Mouse (Mus musculus): ENCODE measurements around the gene Scaf4.
A peak's percentile ranks its signal among the peaks of the same experiment; 100 is the strongest.
"Not testable (repeated sequence)": the region's sequence is repeated elsewhere in the genome, so short reads cannot be mapped to it uniquely, and the experiment has no call there.

The Scaf4 gene

DNA sequence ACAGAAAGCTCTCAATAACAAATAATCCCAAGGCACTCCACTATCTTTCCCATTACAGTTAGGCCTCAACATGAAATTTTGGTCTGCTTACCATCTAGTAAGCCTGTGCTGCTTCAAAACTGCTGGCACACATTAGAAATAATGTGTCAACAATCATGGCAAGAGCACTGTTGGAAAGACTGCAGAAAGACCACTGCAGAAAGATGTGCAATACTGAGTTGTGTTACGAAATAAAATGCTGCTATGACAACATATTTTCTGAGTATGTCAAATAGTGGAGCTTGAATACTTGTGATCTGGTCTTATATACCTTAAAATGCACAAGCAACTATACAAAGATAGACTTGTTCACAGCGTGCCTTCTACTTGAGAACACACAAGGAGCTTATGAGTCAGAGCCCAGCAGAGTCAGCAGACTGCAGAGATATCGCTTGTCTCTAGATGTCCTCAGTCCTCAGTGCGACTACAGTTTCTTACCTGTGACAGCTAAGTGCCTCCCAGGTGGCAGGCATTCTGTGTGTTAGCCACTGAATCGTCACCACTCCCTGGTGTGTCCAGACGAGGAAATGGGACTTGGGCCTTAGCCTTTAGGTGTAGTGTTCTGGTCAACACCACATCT is 45.1 kb downstream of the Scaf4 start:
- no peak for DNase-seq (ENCODE audit: extremely low read depth, low read depth)

GRCm38 (mm10) chr16:90235188-90235587 is 49.1 kb downstream of the Scaf4 start:
- DNase-seq (ENCODE audit: extremely low read depth, low read depth) = no peak

- no peak for DNase-seq (ENCODE audit: extremely low read depth, low read depth)
Observed at GRCm38 (mm10) chr16:90234617-90235016, 49.7 kb downstream of the Scaf4 start.

- no peak for DNase-seq (ENCODE audit: extremely low read depth, low read depth)
Observed at GRCm38 (mm10) chr16:90233702-90234101, 50.6 kb downstream of the Scaf4 start.

DNA sequence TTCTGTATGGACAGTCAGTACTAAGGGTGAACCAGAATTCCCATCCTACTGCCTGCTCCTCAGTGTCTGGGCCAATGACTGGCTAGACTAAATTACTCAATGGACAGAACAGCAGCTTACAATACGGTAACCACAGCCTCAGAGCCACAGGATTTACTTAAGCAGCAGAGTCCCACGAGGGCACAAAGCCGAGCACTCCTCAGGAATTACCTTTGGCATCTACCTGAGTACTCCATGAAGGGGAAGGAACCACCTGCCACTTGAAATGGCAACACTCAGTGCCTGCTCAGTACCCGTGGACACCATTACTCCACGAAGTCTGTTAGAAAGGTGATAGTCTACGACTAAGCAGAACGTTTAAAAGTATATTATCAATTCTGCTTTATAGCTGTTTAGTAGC is 53.0 kb downstream of the Scaf4 start:
- DNase-seq (ENCODE audit: extremely low read depth, low read depth) = no peak

DNA sequence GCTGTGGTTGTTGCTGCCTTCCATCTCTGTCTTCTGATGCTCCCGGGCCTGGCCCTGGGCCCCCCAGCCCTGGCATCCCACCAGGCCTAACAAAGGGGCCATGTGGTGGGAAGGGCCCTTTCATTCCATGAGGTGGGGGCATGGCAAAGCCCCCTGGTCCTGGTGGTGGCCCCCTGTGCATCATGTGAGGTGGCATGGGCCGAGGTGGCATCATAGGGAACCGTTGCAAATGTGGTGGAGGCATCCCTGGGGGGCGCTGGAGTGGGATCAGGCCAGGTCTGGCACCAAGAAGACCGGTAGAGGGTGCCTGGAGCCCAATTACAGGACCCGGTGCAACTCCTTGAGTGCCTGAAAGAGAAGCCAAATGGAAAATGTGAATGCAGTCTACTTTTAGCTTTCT is 54.4 kb downstream of the Scaf4 start:
- no peak for DNase-seq (ENCODE audit: extremely low read depth, low read depth)

GRCm38 (mm10) chr16:90221441-90222070 is 62.7 kb downstream of the Scaf4 start:
- no peak for DNase-seq (ENCODE audit: extremely low read depth, low read depth)

DNA sequence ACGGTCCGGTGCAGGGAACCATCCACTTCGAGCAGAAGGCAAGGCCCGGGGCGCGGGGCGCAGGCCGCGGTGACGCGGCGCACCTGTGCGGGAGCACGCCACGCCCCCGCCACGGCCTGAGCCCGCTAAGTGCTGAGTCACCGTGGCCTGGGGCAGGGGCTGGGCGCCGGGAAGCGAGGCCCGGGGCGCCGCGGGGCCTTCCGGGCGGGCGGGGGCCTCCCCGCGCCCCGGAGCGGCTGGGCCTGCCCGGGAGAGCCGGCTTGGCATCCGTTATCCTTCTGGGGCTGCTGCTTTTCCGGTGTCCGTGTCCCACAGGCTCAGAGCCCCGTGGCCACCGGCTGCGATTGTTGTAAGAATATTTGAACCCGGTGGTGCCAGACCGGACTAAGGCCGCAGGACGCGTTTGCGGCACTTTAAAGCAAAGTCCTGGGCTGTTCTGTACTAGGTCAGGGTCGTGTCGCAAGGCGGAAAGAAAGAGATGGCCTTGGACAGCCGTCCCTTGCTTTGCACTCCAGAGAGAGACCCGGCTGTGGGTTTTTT is 63.3 kb downstream of the Scaf4 start:
- DNase-seq (ENCODE audit: extremely low read depth, low read depth) = no peak

DNA sequence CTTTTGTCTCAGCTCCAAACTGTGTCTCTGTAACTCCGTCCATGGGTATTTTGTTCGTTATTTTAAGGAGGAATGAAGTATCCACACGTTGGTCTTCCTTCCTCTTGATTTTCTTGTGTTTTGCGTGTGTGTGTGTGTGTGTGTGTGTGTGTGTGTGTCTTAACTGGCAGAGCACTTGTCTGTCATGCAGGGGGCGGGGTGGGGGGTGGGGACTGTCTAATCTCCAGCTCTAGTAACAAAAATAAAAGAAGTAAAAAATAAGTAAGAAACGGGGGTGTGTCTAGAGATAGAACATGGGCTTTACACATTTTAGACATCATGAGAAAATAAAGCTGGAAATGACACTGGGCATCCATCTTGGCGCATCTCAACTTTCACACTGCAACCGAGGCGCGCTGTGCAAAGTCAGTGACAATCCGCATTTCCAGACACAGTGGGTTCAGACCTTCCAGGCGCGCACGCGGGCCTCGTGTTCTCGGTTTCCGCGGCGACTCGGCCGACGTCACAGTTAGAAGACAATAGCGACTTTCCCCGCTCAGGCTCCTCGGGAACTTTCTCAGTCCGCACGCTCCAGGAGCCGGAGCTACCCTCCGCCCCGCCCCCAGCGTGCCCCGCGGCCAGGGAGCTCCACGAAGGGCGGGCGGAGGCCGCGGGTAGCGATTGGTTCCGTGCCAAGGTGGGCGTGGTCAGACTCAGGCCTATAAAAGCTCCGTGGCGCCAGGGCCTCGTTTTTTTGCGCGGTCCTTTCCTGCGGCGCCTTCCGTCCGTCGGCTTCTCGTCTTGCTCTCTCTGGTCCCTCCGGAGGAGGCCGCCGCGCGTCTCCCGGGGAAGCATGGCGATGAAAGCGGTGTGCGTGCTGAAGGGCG is 64.0 kb downstream of the Scaf4 start, which contains the start of gene Sod1:
TSS of gene Sod1 (plus strand) at position 729 of the 866 bp plus-strand sequence.
- DNase-seq (ENCODE audit: extremely low read depth, low read depth) = peak; percentile 65

DNA sequence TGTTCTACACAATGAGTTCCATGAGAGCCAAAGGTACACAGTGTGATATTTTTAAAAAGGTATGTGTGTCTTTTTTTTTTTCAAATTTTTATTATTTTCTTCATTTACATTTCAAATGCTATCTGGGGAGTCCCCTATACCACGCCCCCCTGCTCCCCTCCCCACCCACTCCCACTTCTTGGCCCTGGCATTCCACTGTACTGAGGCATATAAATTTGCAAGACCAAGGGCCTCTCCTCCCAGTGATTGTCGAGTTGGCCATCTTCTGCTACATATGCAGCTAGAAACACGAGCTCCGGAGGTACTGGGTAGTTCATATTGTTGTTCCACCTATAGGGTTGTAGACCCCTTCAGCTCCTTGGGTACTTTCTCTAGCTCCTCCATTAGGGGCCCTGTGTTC is 64.9 kb downstream of the Scaf4 start:
- not testable (repeated sequence) for DNase-seq (ENCODE audit: extremely low read depth, low read depth)

- DNase-seq (ENCODE audit: extremely low read depth, low read depth) = no peak
Observed at GRCm38 (mm10) chr16:90217926-90218325, 66.4 kb downstream of the Scaf4 start.

DNA sequence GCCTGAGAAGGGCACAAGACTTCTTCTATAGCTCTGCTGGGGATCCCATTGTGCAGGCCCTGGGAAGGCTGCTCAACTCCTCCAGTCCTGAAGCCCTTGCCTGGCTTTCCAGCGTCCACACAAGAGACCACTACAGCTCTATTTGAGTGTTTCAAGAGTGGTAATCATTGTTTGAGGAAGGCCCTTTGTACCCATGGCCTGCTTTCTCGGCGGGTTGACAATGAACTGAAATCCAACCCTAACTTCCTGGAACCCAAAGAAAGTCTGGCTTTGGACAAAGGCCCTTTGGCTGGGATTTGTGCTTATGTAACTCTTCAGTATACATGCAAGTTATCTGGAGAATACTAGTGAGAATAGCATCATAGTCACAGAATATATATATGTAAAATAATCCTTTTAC is 66.9 kb downstream of the Scaf4 start:
- DNase-seq (ENCODE audit: extremely low read depth, low read depth) = no peak

DNA sequence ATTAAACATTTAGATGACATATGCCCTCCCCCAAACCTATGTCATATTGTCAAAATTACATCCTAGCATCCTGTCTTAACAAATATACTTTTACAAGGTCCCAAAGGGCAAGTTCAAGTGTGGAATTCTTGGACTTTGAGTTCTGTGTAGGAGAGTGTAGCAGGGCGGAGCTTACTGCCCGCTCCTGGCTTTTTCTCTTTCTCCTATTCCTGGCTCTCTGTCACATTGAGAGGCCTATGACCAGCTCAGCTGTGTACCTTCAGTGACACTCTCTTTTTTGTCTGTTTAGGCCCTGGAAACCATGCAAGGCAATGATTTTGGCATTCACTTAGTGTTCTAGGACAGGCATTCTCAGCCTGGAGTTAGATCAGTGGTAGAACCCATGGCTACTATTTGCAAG is 67.9 kb downstream of the Scaf4 start:
- DNase-seq (ENCODE audit: extremely low read depth, low read depth) = no peak

DNA sequence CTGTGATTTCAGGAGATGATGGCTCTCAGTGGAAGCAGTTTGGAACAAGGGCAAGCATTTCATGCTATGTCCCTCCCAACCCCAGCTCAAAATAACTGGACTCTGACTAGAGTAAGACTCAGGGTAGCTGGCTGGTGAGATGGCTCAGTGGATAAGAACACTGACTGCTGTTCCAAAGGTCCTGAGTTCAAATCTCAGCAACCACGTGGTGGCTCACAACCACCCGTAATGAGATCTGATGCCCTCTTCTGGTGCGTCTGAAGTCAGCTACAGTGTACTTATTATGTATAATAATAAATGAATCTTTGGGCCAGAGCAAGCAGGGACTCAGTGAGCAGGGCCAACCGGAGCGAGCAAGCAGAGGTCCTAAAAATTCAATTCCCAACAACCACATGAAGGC is 68.4 kb downstream of the Scaf4 start:
- DNase-seq (ENCODE audit: extremely low read depth, low read depth) = not testable (repeated sequence)

GRCm38 (mm10) chr16:90214731-90215565 is 69.4 kb downstream of the Scaf4 start:
- peak; percentile 89 for DNase-seq (ENCODE audit: extremely low read depth, low read depth)

DNA sequence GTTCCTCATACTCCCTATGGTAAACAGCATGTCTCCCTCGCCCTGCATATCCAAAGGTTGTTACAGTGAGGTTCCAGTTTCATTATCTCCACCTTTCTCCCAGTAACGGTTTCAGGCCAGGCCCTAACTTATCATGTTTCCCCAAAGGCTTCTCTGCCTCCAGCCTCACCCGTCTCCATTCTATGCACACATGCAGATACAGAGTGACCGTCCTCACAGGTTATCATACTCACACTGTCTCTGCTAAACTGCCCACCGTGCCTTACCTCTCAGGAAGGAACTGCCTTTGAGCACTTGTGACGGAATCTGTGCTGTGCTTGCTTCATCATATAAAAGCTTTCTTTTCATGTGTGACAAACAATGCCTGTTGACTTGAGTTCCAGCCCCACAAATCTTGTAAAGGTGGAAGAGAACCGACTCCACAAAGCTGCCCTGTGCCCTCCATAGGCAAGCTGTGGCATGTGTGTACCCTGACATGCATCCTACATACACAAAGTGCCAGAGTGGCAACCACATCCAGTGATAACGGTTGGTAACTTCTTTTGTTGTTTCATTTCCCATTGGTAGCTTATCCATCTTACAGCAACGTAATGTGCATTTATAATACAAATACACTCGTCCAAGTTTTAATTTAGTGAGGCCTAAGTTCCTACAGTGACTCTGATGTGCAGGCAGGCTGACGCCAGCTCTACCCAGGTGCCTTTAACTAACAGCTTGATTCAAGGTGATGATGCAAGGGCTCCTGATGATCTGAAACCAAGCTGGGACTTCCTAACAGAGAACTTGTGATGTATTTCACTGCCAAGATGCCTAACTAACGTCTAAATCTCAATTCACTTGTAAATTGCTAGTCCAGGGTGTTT is 70.6 kb downstream of the Scaf4 start:
- DNase-seq (ENCODE audit: extremely low read depth, low read depth) = peak; percentile 70

DNA sequence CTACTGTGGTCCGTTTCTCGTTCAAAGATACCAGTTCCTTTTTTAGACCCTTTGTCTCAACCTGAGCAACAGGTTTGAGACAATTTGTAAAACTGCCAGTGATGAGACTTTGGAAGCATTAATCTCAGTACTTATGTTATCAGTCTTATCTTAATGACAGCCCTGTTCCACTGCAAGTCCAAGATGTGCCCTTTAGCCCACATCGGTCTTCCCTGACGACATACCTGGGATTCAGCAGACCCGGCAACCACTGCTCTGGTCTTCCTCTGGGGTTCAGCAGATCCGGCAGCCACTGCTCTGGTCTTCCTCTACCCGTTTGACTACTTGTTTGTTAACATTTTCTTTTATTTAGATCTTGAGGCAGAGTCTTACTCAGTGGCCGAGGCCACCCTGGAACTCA is 72.5 kb downstream of the Scaf4 start:
- DNase-seq (ENCODE audit: extremely low read depth, low read depth) = no peak

DNA sequence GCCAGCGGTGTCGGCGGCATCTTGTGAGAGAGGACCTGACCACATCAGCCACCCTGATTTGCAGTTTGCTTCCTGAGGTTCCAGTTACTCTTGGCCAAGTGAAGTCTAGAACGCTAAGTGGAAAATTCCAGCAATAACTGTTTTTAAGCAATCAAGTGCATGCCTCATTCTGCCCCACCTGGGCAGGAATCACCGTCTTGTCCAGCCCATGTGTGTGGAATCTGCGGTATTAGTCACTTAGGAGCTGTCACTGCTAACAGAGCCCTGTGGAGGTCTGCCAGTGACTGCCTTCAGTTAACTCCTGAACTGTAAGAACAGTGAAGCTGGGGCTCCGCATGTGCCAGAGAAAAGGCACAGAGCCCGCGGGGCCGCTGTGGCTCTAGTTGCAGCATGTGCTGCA is 73.6 kb downstream of the Scaf4 start:
- no peak for DNase-seq (ENCODE audit: extremely low read depth, low read depth)

- no peak for DNase-seq (ENCODE audit: extremely low read depth, low read depth)
Observed at GRCm38 (mm10) chr16:90208996-90209395, 75.3 kb downstream of the Scaf4 start.

GRCm38 (mm10) chr16:90204868-90205267 is 79.4 kb downstream of the Scaf4 start:
- peak; percentile 94 for DNase-seq (ENCODE audit: extremely low read depth, low read depth)
